Mouse (Mus musculus) small intestine, adult 2 months (tissue): ENCODE results near the gene Rpl10-ps3.

Experiments used
- CTCF ChIP-seq: fragments of 200-500 bp; IDR thresholded peaks from 2 replicates; pipeline ENCODE4 v1.5.1; 2012; ENCODE audit warnings: low read depth, mild to moderate bottlenecking, control low read depth, inconsistent platforms, low read length, moderate library complexity, mixed read lengths; ENCODE audit not compliant: insufficient replicate concordance, insufficient read length; ENCODE audit errors: extremely low read depth
- POLR2A ChIP-seq: fragments of 200-500 bp; IDR thresholded peaks from 2 replicates; pipeline ENCODE4 v1.6.1; 2012; ENCODE audit warnings: low read depth, mild to moderate bottlenecking, control low read depth, inconsistent platforms, low read length, moderate library complexity

- TF ChIP-seq CTCF (no peak), POLR2A (no peak)
Measured at GRCm38 (mm10) chr9:50324355-50325225, 20.2 kb downstream of the Rpl10-ps3 start.
